Mouse (Mus musculus) myocyte (in vitro differentiated cells): ENCODE measurements at regions not wholly inside any gene's neighbourhood (a gene's known extent, or its start where the extent isn't known, plus 50 kb on each side); places are given as distances from the start of the nearest gene placed in this dataset.

ENCODE experiments used
- H3K27me3 ChIP-seq: one replicate; pipeline ENCODE4 v1.6.1; 2011; ENCODE audit not compliant: control insufficient read depth, insufficient read depth, insufficient read length
- H3K36me3 ChIP-seq: one replicate; pipeline ENCODE4 v1.6.1; 2011; ENCODE audit not compliant: control insufficient read depth, insufficient read depth
- H3K4me2 ChIP-seq: one replicate; pipeline ENCODE4 v1.6.1; 2011; ENCODE audit warnings: low read depth, control low read depth
- H3K4me3 ChIP-seq: one replicate; pipeline ENCODE4 v1.5.1; 2011; ENCODE audit warnings: mild to moderate bottlenecking, control low read depth, moderate library complexity
- H3K79me2 ChIP-seq: one replicate; pipeline ENCODE4 v1.6.1; 2011; ENCODE audit not compliant: control insufficient read depth, insufficient read depth
- H3ac ChIP-seq: one replicate; pipeline ENCODE4 v1.6.1; 2011; ENCODE audit not compliant: control insufficient read depth, insufficient read length
- CEBPB ChIP-seq: IDR thresholded peaks from 2 replicates; pipeline ENCODE4 v1.6.1; 2011; ENCODE audit warnings: mild to moderate bottlenecking, moderate library complexity; ENCODE audit not compliant: poor library complexity, insufficient read depth, severe bottlenecking
- E2F4 ChIP-seq: IDR thresholded peaks from one replicate; pipeline ENCODE4 v1.6.1; 2011; ENCODE audit warnings: mild to moderate bottlenecking, control low read depth, moderate library complexity; ENCODE audit not compliant: insufficient read depth
- MAX ChIP-seq: IDR thresholded peaks from one replicate; pipeline ENCODE4 v1.6.1; 2011; ENCODE audit warnings: low read depth, mild to moderate bottlenecking, control low read depth
- MYOD1 ChIP-seq, 3 experiments: IDR thresholded peaks; one replicate each; pipeline ENCODE4 v1.6.1; 2011; ENCODE audit warnings: control low read depth in 2 of 3, low read depth in 2 of 3, mild to moderate bottlenecking in 2 of 3, moderate library complexity in 1 of 3; ENCODE audit not compliant: insufficient read length in 2 of 3, control insufficient read depth in 1 of 3
- MYOG ChIP-seq, 3 experiments: IDR thresholded peaks; one replicate each; pipeline ENCODE4 v1.6.1; 2011; ENCODE audit warnings: control low read depth in 2 of 3, low read depth in 2 of 3, mild to moderate bottlenecking in 2 of 3; ENCODE audit not compliant: insufficient read length in 2 of 3, control insufficient read depth in 1 of 3, insufficient read depth in 1 of 3
- POLR2A ChIP-seq: IDR thresholded peaks from one replicate; pipeline ENCODE4 v1.6.1; 2011; ENCODE audit warnings: low read depth, mild to moderate bottlenecking, control low read depth, moderate library complexity; ENCODE audit not compliant: insufficient read length
- POLR2AphosphoS2 ChIP-seq: IDR thresholded peaks from one replicate; pipeline ENCODE4 v1.6.1; 2011; ENCODE audit warnings: low read depth, control low read depth; ENCODE audit not compliant: insufficient read length
- REST ChIP-seq: IDR thresholded peaks from one replicate; pipeline ENCODE4 v1.6.1; 2011; ENCODE audit warnings: mild to moderate bottlenecking, control low read depth, moderate library complexity; ENCODE audit not compliant: insufficient read depth, insufficient read length
- SRF ChIP-seq: IDR thresholded peaks from one replicate; pipeline ENCODE4 v1.6.1; 2011; ENCODE audit warnings: low read depth; ENCODE audit not compliant: control insufficient read depth, insufficient read length
- TCF12 ChIP-seq: IDR thresholded peaks from one replicate; pipeline ENCODE4 v1.6.1; 2011; ENCODE audit warnings: mild to moderate bottlenecking, control low read depth; ENCODE audit not compliant: poor library complexity, insufficient read depth, severe bottlenecking
- TCF3 ChIP-seq: IDR thresholded peaks from one replicate; pipeline ENCODE4 v1.6.1; 2011; ENCODE audit warnings: low read depth, control low read depth; ENCODE audit not compliant: insufficient read length
- USF1 ChIP-seq: IDR thresholded peaks from one replicate; pipeline ENCODE4 v1.6.1; 2011; ENCODE audit warnings: low read depth, mild to moderate bottlenecking, control low read depth, moderate library complexity

GRCm38 (mm10) chr5:41476001-41476400, 232.0 kb downstream of the Rab28 start:
- H3K36me3 ChIP-seq = no peaks in the 10 kb centered on the region
- H3K4me2 ChIP-seq = no peak overlapping the region
- H3ac ChIP-seq = no peak overlapping the region
- TF ChIP-seq USF1 (no peak), TCF3 (no peak), MYOG (IDR thresholded peaks at IDR 0.05; ENCODE audit: control insufficient read depth in 1 of 3, insufficient read depth in 1 of 3, insufficient read length in 2 of 3, low read depth in 2 of 3) (no peak), CEBPB (no peak), MAX (no peak), REST (no peak), TCF12 (no peak), MYOD1 (IDR thresholded peaks at IDR 0.05; ENCODE audit: control insufficient read depth in 1 of 3, insufficient read length in 2 of 3, low read depth in 2 of 3) (no peak), POLR2AphosphoS2 (no peak), SRF (no peak), POLR2A (no peak), E2F4 (no peak)
- no peak overlapping the region for H3K4me3 ChIP-seq
- H3K79me2 ChIP-seq = no peaks in the 10 kb centered on the region
- no peaks in the 10 kb centered on the region for H3K27me3 ChIP-seq

GRCm38 (mm10) chr5:41445512-41446005, 262.4 kb downstream of the Rab28 start:
- no peaks in the 10 kb centered on the region for H3K27me3 ChIP-seq
- TF ChIP-seq TCF3 = no peak
- TF ChIP-seq TCF12 = no peak
- no peak for TF ChIP-seq POLR2AphosphoS2
- no peaks in the 10 kb centered on the region for H3K36me3 ChIP-seq
- no peaks in the 10 kb centered on the region for H3K79me2 ChIP-seq
- H3K4me2 ChIP-seq = peak overlapping the region; percentile 10
- no peak overlapping the region for H3ac ChIP-seq
- no peak overlapping the region for H3K4me3 ChIP-seq

GRCm38 (mm10) chr5:41441081-41441480, 266.9 kb downstream of the Rab28 start:
- Histone ChIP-seq H3K36me3 (no peaks in the 10 kb centered on the region), H3K27me3 (no peaks in the 10 kb centered on the region), H3ac (no peak overlapping the region), H3K4me3 (no peak overlapping the region), H3K4me2 (no peak overlapping the region), H3K79me2 (no peaks in the 10 kb centered on the region)
- TF ChIP-seq E2F4 = no peak
- no peak for TF ChIP-seq POLR2AphosphoS2
- TF ChIP-seq USF1 = no peak
- no peak for TF ChIP-seq POLR2A
- no peak for TF ChIP-seq CEBPB
- no peak for TF ChIP-seq REST
- no peak for TF ChIP-seq MYOD1 (IDR thresholded peaks at IDR 0.05; ENCODE audit: control insufficient read depth in 1 of 3, insufficient read length in 2 of 3, low read depth in 2 of 3)
- no peak for TF ChIP-seq MYOG (IDR thresholded peaks at IDR 0.05; ENCODE audit: control insufficient read depth in 1 of 3, insufficient read depth in 1 of 3, insufficient read length in 2 of 3, low read depth in 2 of 3)
- TF ChIP-seq TCF3 = no peak
- no peak for TF ChIP-seq TCF12
- TF ChIP-seq SRF = no peak

GRCm38 (mm10) chr5:41419121-41419874, 288.7 kb downstream of the Rab28 start:
- H3K79me2 ChIP-seq = no peaks in the 10 kb centered on the region
- H3K4me2 ChIP-seq = peak overlapping the region; percentile 4
- H3K27me3 ChIP-seq = no peaks in the 10 kb centered on the region
- no peak overlapping the region for H3ac ChIP-seq
- TF ChIP-seq POLR2AphosphoS2 = no peak
- no peak for TF ChIP-seq MYOD1 (IDR thresholded peaks at IDR 0.05; ENCODE audit: control insufficient read depth in 1 of 3, insufficient read length in 2 of 3, low read depth in 2 of 3)
- TF ChIP-seq E2F4 = no peak
- TF ChIP-seq MAX = no peak
- no peak for TF ChIP-seq TCF12
- H3K4me3 ChIP-seq = no peak overlapping the region
- no peaks in the 10 kb centered on the region for H3K36me3 ChIP-seq

GRCm38 (mm10) chr5:41409070-41409668, 298.8 kb downstream of the Rab28 start:
- H3K79me2 ChIP-seq = no peaks in the 10 kb centered on the region
- TF ChIP-seq MYOD1 (IDR thresholded peaks at IDR 0.05; ENCODE audit: control insufficient read depth in 1 of 3, insufficient read length in 2 of 3, low read depth in 2 of 3) (no peak), POLR2A (no peak), E2F4 (no peak), CEBPB (no peak), SRF (no peak), POLR2AphosphoS2 (no peak), TCF3 (no peak), REST (no peak), MAX (no peak), USF1 (no peak), TCF12 (no peak)
- H3K27me3 ChIP-seq = no peaks in the 10 kb centered on the region
- H3K4me3 ChIP-seq = no peak overlapping the region
- H3K4me2 ChIP-seq = no peak overlapping the region
- H3ac ChIP-seq = no peak overlapping the region
- H3K36me3 ChIP-seq = no peaks in the 10 kb centered on the region
